Mouse (Mus musculus) liver, embryonic 14.5 days (tissue): ENCODE measurements around the gene Cfap46. TPM values are rescaled to one million over a fixed set of nuclear protein-coding genes. Genes with fewer than 3 reads are reported as not detected.

Source experiments
- ATAC-seq: fragments of 200-750 bp; cut with Nextera tagmentation; 2 replicates; pipeline ENCODE4 v1.8.0; 2017; ENCODE audit warnings: moderate number of reproducible peaks, mild to moderate bottlenecking, moderate library complexity; ENCODE audit not compliant: insufficient read depth
- DNase-seq, 3 experiments: peaks; one replicate each; pipeline ENCODE4 v3.0.0-alpha.2; 2012 to 2013; ENCODE audit warnings: low read depth in 3 of 3, low spot score in 3 of 3
- H3K27ac ChIP-seq: fragments of 300-500 bp; sonication (generic); 2 replicates; pipeline ENCODE4 v1.5.1; 2014; ENCODE audit warnings: moderate library complexity, mild to moderate bottlenecking, control low read depth, inconsistent platforms
- H3K27me3 ChIP-seq: fragments of 300-500 bp; sonication (generic); 2 replicates; pipeline ENCODE4 v1.6.1; 2014; ENCODE audit warnings: mild to moderate bottlenecking, low read length, moderate library complexity; ENCODE audit not compliant: control insufficient read depth, insufficient read depth
- H3K36me3 ChIP-seq: fragments of 300-500 bp; sonication (generic); replicated peaks from 2 replicates; pipeline ENCODE4 v1.6.1; 2014; ENCODE audit warnings: low read depth; ENCODE audit not compliant: control insufficient read depth, insufficient read depth
- H3K4me1 ChIP-seq, 2 experiments: fragments of 200-500 bp in 1 of 2; fragments of 300-500 bp in 1 of 2; sonication (generic) in 1 of 2; replicated peaks; 2 replicates each; pipeline ENCODE4 v1.6.1; 2012 to 2014; ENCODE audit warnings: antibody characterized with exemption in 1 of 2, inconsistent platforms in 1 of 2, low read length in 1 of 2; ENCODE audit not compliant: control insufficient read depth in 2 of 2, insufficient read depth in 2 of 2
- H3K4me2 ChIP-seq: fragments of 300-500 bp; sonication (generic); 2 replicates; pipeline ENCODE4 v1.6.1; 2014; ENCODE audit warnings: low read depth, mild to moderate bottlenecking, control low read depth, moderate library complexity
- H3K4me3 ChIP-seq, 2 experiments: fragments of 200-500 bp in 1 of 2; fragments of 300-500 bp in 1 of 2; sonication (generic) in 1 of 2; 2 replicates each; pipeline ENCODE4 v1.5.1; 2012 to 2014; ENCODE audit warnings: low read depth in 2 of 2, low read length in 2 of 2, mild to moderate bottlenecking in 2 of 2, control low read depth in 1 of 2, inconsistent platforms in 1 of 2, moderate library complexity in 1 of 2; ENCODE audit not compliant: insufficient read depth in 1 of 2
- H3K9ac ChIP-seq: fragments of 300-500 bp; sonication (generic); replicated peaks from 2 replicates; pipeline ENCODE4 v1.6.1; 2014; ENCODE audit warnings: mild to moderate bottlenecking, control low read depth, moderate library complexity
- H3K9me3 ChIP-seq: fragments of 300-500 bp; sonication (generic); 2 replicates; pipeline ENCODE4 v1.6.1; 2016; ENCODE audit warnings: low read length, mixed read lengths; ENCODE audit not compliant: control insufficient read depth
- CTCF ChIP-seq: IDR thresholded peaks from 2 replicates; pipeline ENCODE4 v1.5.1; 2016; ENCODE audit warnings: antibody characterized with exemption, low read depth, control low read depth
- EP300 ChIP-seq: IDR thresholded peaks from 2 replicates; pipeline ENCODE4 v1.6.1; 2016; ENCODE audit warnings: antibody characterized with exemption, low read depth
- WGBS: fragments of 180-500 bp; shearing (Covaris S2); extraction: QIAGEN DNeasy Blood & Tissue Kit; methylation state at CpG from one replicate; pipeline ENCODE4 v1.1.7; 2014; ENCODE audit not compliant: insufficient replicate concordance; 5-methylcytosine and 5-hydroxymethylcytosine counted together
- polyA plus RNA-seq, 2 experiments: library from polyadenylated mRNA; depleted of rRNA in 1 of 2; stranded (reverse) in 1 of 2; unstranded in 1 of 2; fragments of >200 nt; fragmentation: Nextera tagmentation in 1 of 2; extraction: Ambion mirVana in 1 of 2; gene quantifications; 2 replicates each; pipeline versions ENCODE4 v1.2.1 to v1.2.3; 2012 to 2014

The Cfap46 gene
- polyA plus RNA-seq, 2 experiments, result not detected

DNA sequence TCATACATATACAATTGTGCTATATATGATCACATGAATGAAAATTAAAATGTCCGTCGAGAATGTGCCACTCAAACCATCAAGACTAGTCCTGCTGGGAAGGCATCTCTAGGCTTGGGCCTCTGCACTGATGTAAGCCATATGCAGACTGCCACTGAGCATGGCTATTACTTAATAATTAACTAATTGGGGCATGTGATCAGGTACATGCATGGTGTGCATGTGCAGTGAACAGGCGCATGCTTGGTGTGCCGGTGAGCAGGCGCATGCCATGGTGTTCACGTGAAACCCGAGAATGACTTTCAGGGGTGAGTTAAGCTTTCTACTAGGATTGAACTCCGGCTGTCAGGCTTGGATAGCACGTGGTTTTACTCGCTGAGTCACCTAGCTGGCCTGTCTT is 124.0 kb downstream of the Cfap46 start:
- Histone ChIP-seq H3K27me3 (no peaks in the 10 kb centered on the region), H3K36me3 (no peaks in the 10 kb centered on the region), H3K27ac (no peak overlapping the region), H3K9ac (no peak overlapping the region), H3K4me1 (no peaks in the 10 kb centered on the region), H3K4me3 (no peak overlapping the region), H3K4me2 (no peak overlapping the region), H3K9me3 (no peaks in the 10 kb centered on the region)
- TF ChIP-seq CTCF (no peak), EP300 (no peak)
- no peak for ATAC-seq
- no peak for DNase-seq
- WGBS, result 77% methylated on average over 10 of the region's 10 CpGs

DNA sequence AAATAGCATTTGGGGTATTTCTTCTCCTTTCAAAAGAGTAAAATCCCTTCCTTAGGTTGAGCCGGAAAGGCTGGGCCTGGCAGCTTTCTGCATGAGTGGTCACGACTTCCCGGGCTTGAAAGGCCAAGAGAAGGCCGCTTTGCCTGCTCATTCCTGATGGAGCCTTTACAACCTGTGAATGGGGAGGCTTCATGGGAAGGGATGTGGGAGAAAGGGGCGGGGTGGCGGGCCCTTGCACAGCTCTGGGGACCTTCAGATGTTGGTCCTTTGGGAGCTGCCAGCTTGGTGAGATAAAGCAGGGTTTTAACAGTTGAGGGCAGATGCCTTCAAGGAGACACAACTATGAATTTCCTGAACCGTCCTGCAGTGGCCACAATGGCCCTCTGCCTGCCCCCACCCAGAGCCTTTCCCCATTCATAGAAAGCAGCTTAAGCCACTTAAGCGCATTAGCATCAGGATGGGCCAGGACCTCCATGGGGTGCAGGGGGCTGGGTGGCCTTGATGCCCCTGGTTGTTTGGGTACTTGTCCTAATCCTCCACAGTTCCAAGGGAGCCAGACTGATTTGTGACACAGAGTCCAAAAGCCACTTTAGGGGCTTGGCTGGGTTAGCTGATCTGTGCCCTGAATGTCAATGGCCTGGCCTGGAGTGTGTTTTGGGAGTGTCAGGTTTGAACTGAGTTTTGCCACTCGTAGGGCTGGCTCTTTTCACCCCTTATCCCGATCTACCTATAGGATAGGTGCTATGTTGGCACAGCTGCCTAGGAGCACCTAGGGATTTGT is 126.7 kb downstream of the Cfap46 start:
- ATAC-seq (no peak), DNase-seq (no peak)
- H3K27me3 ChIP-seq, result no peaks in the 10 kb centered on the region
- no peak overlapping the region for H3K27ac ChIP-seq
- TF ChIP-seq EP300 (no peak), CTCF (no peak)
- H3K9ac ChIP-seq, result no peak overlapping the region
- H3K36me3 ChIP-seq, result no peaks in the 10 kb centered on the region
- H3K9me3 ChIP-seq, result no peaks in the 10 kb centered on the region
- H3K4me3 ChIP-seq, result no peak overlapping the region
- WGBS, result 51% methylated on average over 10 of the region's 10 CpGs
- H3K4me1 ChIP-seq, result no peaks in the 10 kb centered on the region
- H3K4me2 ChIP-seq, result no peak overlapping the region

DNA sequence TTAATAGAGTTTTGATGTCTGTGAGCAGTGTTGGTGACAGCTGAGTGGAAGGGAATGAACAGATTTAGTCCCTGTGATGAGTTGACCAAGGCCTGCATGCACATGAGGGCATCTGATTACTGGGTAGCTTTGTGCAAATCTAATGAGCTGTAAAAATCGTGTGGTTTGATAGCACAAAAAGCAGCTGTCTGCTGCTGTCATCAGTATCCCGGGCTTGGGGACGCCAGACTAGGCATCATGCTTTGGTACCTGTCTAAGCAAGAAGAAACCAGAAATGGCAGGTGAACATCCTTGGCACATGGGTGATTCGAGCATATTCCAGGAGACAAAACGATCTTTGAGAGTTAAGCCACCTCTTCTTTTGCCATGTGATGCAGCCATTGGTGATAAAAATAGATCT is 127.3 kb downstream of the Cfap46 start:
- no peak overlapping the region for H3K27ac ChIP-seq
- H3K36me3 ChIP-seq, result no peaks in the 10 kb centered on the region
- no peaks in the 10 kb centered on the region for H3K27me3 ChIP-seq
- no peaks in the 10 kb centered on the region for H3K9me3 ChIP-seq
- no peak for ATAC-seq
- 57% methylated on average over 5 of the region's 5 CpGs for WGBS
- no peak overlapping the region for H3K9ac ChIP-seq
- DNase-seq, result no peak
- no peak overlapping the region for H3K4me3 ChIP-seq
- TF ChIP-seq EP300 (no peak), CTCF (no peak)
- no peaks in the 10 kb centered on the region for H3K4me1 ChIP-seq
- H3K4me2 ChIP-seq, result no peak overlapping the region

DNA sequence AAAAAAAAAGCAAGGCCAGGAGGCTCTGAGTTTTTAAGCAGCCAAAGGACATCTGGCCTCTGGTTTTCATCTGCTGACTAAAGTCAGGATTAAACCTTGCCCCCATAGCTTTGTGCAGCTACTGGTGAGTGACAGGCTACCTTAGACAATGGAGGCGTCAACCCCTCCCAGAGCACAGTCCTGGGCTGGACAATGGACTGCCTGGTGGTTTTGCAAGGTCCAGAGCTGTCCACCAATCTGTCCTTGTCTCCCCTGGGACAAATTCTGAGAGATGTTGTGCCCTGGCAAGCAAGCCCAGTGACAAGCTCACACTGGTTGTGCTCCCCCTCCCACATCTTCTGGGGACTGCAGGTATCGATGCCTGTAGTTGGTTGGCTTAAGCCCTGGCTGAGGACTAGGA is 132.1 kb downstream of the Cfap46 start:
- H3K4me3 ChIP-seq, result no peak overlapping the region
- WGBS, result 69% methylated on average over 2 of the region's 2 CpGs
- H3K4me1 ChIP-seq, result no peaks in the 10 kb centered on the region
- no peaks in the 10 kb centered on the region for H3K27me3 ChIP-seq
- H3K27ac ChIP-seq, result no peak overlapping the region
- no peak for TF ChIP-seq EP300
- TF ChIP-seq CTCF, result no peak
- H3K9ac ChIP-seq, result no peak overlapping the region
- no peak overlapping the region for H3K4me2 ChIP-seq
- H3K36me3 ChIP-seq, result no peaks in the 10 kb centered on the region
- ATAC-seq (no peak), DNase-seq (no peak)
- no peaks in the 10 kb centered on the region for H3K9me3 ChIP-seq

Other genes with a start within 250 kb of the Cfap46 start
- gene Nkx6-2, start 101.0 kb downstream of the Cfap46 start, polyA plus RNA-seq (2012; rRNA removed), result not detected in 2 replicates
- gene Nkx6-2, start 101.0 kb downstream of the Cfap46 start, polyA plus RNA-seq (2014; fragmentation: Nextera tagmentation; extraction: Ambion mirVana), result not detected in 2 replicates
- gene Adgra1, start 150.4 kb upstream of the Cfap46 start, polyA plus RNA-seq (2012; rRNA removed), result not detected in 2 replicates
- not detected in 2 replicates for gene Adgra1, start 150.4 kb upstream of the Cfap46 start, polyA plus RNA-seq (2014; fragmentation: Nextera tagmentation; extraction: Ambion mirVana)
- gene Kndc1, start 210.9 kb upstream of the Cfap46 start, polyA plus RNA-seq (2012; rRNA removed), result 0.01 and 0.04 TPM in 2 replicates
- gene Kndc1, start 210.9 kb upstream of the Cfap46 start, polyA plus RNA-seq (2014; fragmentation: Nextera tagmentation; extraction: Ambion mirVana), result not detected in 2 replicates